Mouse (Mus musculus): Measurements from ENCODE around the gene Rassf7.

- TF ChIP-seq CTCF (IDR thresholded peaks at IDR 0.05; ENCODE audit: borderline replicate concordance, extremely low read depth, insufficient read depth, insufficient read length) (peak; percentile 97), POLR2A (IDR thresholded peaks at IDR 0.05; ENCODE audit: borderline replicate concordance, extremely low read depth, insufficient read depth, insufficient read length, poor library complexity, severe bottlenecking) (no peak)
These were observed 39.5 kb upstream of the Rassf7 start for GRCm38 (mm10) chr7:141176173-141176572.
